Mouse (Mus musculus) midbrain, embryonic 10.5 days (tissue): ENCODE data around the gene Fam47e. TPM values are rescaled to one million over a fixed set of nuclear protein-coding genes. Genes with fewer than 3 reads are reported as not detected.
A peak's percentile ranks its signal among the peaks of the same experiment; 100 is the strongest.

Experiments used
- DNase-seq: peaks from one replicate; pipeline ENCODE4 v3.0.0-alpha.2; 2017; ENCODE audit warnings: low spot score
- H3K27ac ChIP-seq: fragments of 300-500 bp; sonication (generic); replicated peaks from 2 replicates; pipeline ENCODE4 v1.5.1; 2016; ENCODE audit warnings: mild to moderate bottlenecking
- H3K27me3 ChIP-seq: fragments of 300-500 bp; sonication (generic); 2 replicates; pipeline ENCODE4 v1.6.1; 2016; ENCODE audit warnings: low read depth, mild to moderate bottlenecking; ENCODE audit not compliant: poor library complexity, severe bottlenecking
- H3K36me3 ChIP-seq: fragments of 300-500 bp; sonication (generic); 2 replicates; pipeline ENCODE4 v1.6.1; 2016; ENCODE audit warnings: mild to moderate bottlenecking, moderate library complexity
- H3K4me1 ChIP-seq: fragments of 300-500 bp; sonication (generic); 2 replicates; pipeline ENCODE4 v1.6.1; 2016
- H3K4me3 ChIP-seq: fragments of 300-500 bp; sonication (generic); 2 replicates; pipeline ENCODE4 v1.5.1; 2016; ENCODE audit warnings: mild to moderate bottlenecking, moderate library complexity
- H3K9me3 ChIP-seq: fragments of 300-500 bp; sonication (generic); replicated peaks from 2 replicates; pipeline ENCODE4 v1.6.1; 2016; ENCODE audit warnings: mild to moderate bottlenecking
- WGBS: fragments of 180-500 bp; shearing (Covaris S2); methylation state at CpG from one replicate; pipeline ENCODE4 v1.1.7; 2016; 5-methylcytosine and 5-hydroxymethylcytosine counted together
- polyA plus RNA-seq: library from polyadenylated mRNA; unstranded; fragments of >200 nt; fragmentation: Nextera tagmentation; extraction: Ambion mirVana; gene quantifications from 2 replicates; pipeline ENCODE4 v1.2.1, GENCODE M21; 2016

The Fam47e gene
- polyA plus RNA-seq, 1 experiment from 2014 or later = not detected

DNA sequence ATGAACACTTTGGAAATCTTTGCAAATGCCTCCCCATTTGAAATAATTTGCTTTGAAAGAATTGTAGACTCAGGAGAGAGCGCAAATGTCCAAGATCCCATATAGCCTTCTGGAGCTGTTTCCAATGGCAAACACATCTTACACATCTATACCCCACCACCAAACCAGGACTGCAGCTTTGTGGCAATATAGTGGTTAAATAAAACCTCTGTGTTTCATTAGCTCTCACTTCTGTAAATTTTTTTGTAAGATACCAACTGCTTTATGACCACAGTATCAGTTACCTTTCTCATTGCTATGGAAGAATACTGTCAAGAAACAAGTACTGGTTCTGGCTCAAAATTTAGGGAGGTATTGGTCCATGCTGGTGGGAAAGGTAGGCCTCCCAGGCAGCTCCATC is 1.0 kb downstream of the Fam47e start:
- H3K4me1 ChIP-seq = no peaks in the 10 kb centered on the region
- WGBS = 97% methylated on average over 1 of the region's 1 CpGs
- H3K36me3 ChIP-seq = no peaks in the 10 kb centered on the region
- H3K9me3 ChIP-seq = no peaks in the 10 kb centered on the region
- H3K27ac ChIP-seq = no peak overlapping the region
- no peak for DNase-seq
- H3K27me3 ChIP-seq = no peaks in the 10 kb centered on the region
- no peak overlapping the region for H3K4me3 ChIP-seq

DNA sequence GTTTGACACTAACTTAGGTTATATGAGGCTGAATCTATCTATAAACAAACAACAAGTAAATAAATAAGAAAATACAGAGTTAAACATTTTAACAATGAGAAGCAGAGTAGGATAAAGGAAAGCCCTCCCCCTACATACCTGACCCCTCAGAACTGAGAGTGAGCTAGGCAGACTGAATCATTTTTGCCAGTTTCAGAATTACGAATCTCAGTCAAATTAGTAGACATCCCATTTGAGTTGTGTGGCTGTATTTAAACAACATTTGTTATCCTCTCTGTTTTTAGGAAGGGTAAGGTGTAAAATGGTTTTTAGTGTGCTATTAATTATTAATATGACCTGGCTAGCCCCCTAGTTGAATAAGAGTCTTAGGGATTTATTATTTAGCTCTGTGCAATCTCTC is 2.6 kb downstream of the Fam47e start:
- Histone ChIP-seq H3K4me1 (no peaks in the 10 kb centered on the region), H3K36me3 (no peaks in the 10 kb centered on the region), H3K9me3 (no peaks in the 10 kb centered on the region), H3K4me3 (no peak overlapping the region), H3K27ac (no peak overlapping the region), H3K27me3 (no peaks in the 10 kb centered on the region)
- 78% methylated on average over 1 of the region's 1 CpGs for WGBS
- DNase-seq = no peak

DNA sequence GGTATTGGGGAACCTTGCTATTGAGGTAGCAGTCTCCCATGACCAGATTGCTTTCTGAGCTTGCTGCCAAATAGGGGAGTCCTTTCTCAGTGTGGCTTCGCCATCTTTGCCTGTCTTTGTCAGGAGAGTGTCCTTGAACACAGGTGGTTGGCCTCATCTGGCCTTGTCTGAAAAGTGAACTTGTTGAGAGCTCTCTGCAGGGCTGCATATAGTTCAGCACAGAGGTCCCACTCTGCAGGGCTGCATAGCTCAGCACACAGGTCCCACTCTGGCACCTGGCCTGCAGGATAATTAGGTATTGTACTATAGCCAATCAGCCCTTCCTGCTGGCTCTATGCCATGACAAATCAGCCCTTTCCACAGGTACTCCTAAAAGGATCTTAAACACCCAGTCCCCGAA is 5.3 kb downstream of the Fam47e start:
- no peak for DNase-seq
- no peaks in the 10 kb centered on the region for H3K9me3 ChIP-seq
- H3K27ac ChIP-seq = no peak overlapping the region
- no peaks in the 10 kb centered on the region for H3K36me3 ChIP-seq
- H3K4me3 ChIP-seq = no peak overlapping the region
- WGBS = 82% methylated on average over 2 of the region's 2 CpGs
- no peaks in the 10 kb centered on the region for H3K4me1 ChIP-seq
- H3K27me3 ChIP-seq = no peaks in the 10 kb centered on the region

DNA sequence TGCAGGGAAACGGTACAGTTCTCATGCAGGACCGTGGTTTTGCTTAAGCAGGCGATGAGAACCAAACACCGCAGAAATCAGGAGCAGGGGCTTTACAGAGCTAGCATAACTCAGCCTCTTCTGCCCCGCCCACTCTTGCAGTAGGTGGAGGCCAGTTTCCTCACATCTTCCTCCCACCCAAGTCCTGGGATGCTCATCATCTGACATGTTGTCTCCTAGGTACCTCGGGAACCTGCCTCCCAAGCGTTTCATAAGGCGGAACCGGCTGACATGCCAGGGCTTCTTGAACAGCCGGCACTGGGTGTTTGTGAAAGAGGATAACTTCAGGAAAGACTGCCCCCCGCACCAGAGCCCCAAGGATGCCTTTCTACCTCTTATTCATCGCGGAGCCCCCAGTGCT is 7.1 kb downstream of the Fam47e start:
- Histone ChIP-seq H3K27me3 (no peaks in the 10 kb centered on the region), H3K4me1 (no peaks in the 10 kb centered on the region), H3K4me3 (no peak overlapping the region), H3K36me3 (no peaks in the 10 kb centered on the region), H3K27ac (no peak overlapping the region), H3K9me3 (no peaks in the 10 kb centered on the region)
- WGBS = 81% methylated on average over 13 of the region's 13 CpGs
- DNase-seq = no peak

DNA sequence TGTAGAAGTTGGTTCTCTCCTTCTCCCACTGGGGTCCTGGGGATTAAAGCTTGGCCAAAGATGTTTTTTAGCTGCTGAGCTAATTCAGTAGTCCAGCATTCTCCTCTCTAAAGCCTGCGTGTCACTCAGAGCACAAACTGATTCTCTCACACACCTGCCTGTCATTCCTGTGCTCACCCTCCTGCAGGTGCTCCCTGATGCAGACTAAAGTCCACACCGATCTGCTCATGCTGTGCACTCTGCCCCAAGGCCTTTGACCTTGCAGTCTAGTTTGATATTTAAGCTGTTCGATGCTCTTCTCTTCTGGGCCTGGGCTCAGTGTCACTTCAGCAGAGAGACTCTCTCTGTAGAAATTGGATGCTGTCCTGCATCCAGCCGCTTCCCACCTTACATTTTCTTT is 16.4 kb downstream of the Fam47e start:
- H3K27me3 ChIP-seq = no peaks in the 10 kb centered on the region
- 89% methylated on average over 4 of the region's 4 CpGs for WGBS
- no peaks in the 10 kb centered on the region for H3K36me3 ChIP-seq
- no peak for DNase-seq
- H3K4me3 ChIP-seq = no peak overlapping the region
- no peaks in the 10 kb centered on the region for H3K9me3 ChIP-seq
- H3K4me1 ChIP-seq = no peaks in the 10 kb centered on the region
- no peak overlapping the region for H3K27ac ChIP-seq

DNA sequence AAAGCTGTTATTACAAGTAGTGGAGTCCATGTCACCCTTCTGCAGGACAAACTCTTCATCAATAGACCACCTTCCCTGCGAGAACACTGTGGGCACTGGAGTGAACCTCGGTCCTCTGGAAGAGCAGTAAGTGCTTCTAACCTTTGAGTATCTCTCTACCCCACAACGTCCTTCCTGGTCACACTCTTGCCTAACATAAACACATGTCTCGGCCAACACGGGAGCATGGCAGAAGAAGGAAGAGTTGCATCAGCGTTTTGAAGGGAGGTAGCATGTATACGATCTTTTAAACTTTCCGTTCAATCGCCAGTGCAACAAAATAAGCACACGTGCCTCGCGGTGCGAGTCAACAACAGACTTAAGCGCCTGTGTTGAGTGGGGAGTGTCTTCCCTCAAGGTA is 24.7 kb downstream of the Fam47e start:
- no peak overlapping the region for H3K27ac ChIP-seq
- no peaks in the 10 kb centered on the region for H3K4me1 ChIP-seq
- no peaks in the 10 kb centered on the region for H3K27me3 ChIP-seq
- no peaks in the 10 kb centered on the region for H3K36me3 ChIP-seq
- WGBS = 89% methylated on average over 14 of the region's 14 CpGs
- no peaks in the 10 kb centered on the region for H3K9me3 ChIP-seq
- H3K4me3 ChIP-seq = no peak overlapping the region
- no peak for DNase-seq

DNA sequence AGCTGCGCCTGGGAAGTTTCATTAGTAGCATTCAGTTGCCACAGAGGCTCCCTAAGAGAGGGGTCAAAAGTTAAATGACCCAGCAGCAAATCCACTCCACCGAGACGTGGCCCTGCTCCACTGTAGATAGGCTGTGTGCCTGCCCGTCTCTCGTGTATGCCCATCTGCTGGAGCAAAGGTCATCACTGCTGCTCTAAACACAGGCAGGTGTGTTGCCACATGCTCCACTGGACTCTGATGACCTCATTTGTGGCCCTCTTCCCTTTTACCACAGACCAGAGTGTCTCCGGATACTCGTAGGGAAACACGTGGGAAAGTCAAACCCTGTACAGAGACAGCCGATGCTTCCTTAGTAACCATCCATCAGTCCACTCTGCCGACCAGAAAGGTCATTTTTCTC is 31.1 kb downstream of the Fam47e start:
- Histone ChIP-seq H3K27ac (no peak overlapping the region), H3K4me1 (no peaks in the 10 kb centered on the region; the same call in 1 of the 2 replicates), H3K27me3 (no peaks in the 10 kb centered on the region), H3K9me3 (no peaks in the 10 kb centered on the region), H3K36me3 (no peaks in the 10 kb centered on the region), H3K4me3 (no peak overlapping the region)
- 69% methylated on average over 10 of the region's 10 CpGs for WGBS
- DNase-seq = no peak

DNA sequence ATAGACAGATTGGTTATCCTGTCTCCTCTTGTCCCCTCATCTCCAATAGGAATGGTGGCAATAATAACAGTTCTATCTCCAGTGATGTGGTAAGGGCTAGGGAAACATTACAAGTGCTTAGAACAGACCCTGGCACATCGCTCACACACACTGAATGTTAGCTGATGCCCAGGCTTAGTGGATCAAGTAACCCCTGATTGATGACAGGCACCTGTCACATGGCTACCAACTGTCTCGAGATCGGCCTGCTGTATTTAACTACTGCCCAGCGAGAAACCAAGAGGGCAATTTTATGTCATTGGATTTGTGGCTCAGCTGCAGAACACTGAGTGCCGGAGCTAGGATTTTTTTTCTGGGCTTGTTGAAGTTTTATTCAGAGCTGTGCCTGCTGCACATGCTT is 40.2 kb downstream of the Fam47e start:
- Histone ChIP-seq H3K4me1 (no peaks in the 10 kb centered on the region), H3K27ac (no peak overlapping the region), H3K9me3 (no peaks in the 10 kb centered on the region), H3K4me3 (no peak overlapping the region), H3K36me3 (no peaks in the 10 kb centered on the region), H3K27me3 (no peaks in the 10 kb centered on the region)
- 88% methylated on average over 5 of the region's 5 CpGs for WGBS
- no peak for DNase-seq

DNA sequence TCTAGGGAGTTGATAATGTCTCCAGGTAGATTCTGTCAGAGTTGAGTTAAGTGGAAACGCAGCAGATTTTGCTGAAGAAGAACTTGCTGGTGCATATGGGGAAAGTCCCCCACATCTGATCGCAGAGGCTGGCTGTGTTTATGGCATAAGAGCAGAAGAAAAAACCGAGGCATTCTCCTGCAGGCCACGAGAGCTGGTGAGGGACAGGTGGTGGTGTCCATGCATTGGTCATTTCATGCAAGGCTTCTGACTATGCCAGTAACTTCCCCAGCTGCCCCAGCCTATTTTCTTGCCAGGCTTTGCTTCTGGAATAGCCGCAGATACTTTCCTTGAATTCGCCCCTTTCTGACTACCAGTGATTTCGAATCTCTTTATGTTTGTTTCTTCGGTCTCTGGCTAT is 42.0 kb downstream of the Fam47e start:
- H3K9me3 ChIP-seq = no peaks in the 10 kb centered on the region
- H3K4me1 ChIP-seq = no peaks in the 10 kb centered on the region
- no peaks in the 10 kb centered on the region for H3K36me3 ChIP-seq
- WGBS = 92% methylated on average over 8 of the region's 8 CpGs
- H3K27me3 ChIP-seq = peaks cover 8% of the 10 kb centered on the region
- H3K4me3 ChIP-seq = no peak overlapping the region
- no peak overlapping the region for H3K27ac ChIP-seq
- DNase-seq = no peak

DNA sequence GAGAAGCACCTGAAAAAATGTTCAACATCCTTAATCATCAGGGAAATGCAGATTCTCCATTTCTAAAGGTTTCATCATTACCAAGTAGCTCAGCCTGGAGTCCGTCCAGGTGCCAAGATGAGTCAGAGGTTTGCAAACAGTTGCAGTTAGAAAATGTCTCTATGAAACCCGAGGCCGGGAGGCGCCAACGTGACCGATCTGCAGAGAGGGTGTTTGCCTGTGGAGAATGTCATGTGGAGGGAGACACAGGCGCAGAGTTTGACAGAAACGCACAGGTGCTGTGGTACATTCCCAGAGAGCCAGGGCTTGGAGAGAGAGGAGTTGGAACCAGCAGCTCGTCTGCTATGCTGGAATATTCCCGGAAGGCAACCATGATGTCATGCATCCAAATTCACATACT is 44.2 kb downstream of the Fam47e start:
- Histone ChIP-seq H3K9me3 (no peaks in the 10 kb centered on the region), H3K4me3 (no peak overlapping the region), H3K36me3 (no peaks in the 10 kb centered on the region), H3K27me3 (peaks cover 24% of the 10 kb centered on the region), H3K27ac (no peak overlapping the region), H3K4me1 (peaks cover 16% of the 10 kb centered on the region)
- DNase-seq = no peak
- 80% methylated on average over 10 of the region's 10 CpGs for WGBS

DNA sequence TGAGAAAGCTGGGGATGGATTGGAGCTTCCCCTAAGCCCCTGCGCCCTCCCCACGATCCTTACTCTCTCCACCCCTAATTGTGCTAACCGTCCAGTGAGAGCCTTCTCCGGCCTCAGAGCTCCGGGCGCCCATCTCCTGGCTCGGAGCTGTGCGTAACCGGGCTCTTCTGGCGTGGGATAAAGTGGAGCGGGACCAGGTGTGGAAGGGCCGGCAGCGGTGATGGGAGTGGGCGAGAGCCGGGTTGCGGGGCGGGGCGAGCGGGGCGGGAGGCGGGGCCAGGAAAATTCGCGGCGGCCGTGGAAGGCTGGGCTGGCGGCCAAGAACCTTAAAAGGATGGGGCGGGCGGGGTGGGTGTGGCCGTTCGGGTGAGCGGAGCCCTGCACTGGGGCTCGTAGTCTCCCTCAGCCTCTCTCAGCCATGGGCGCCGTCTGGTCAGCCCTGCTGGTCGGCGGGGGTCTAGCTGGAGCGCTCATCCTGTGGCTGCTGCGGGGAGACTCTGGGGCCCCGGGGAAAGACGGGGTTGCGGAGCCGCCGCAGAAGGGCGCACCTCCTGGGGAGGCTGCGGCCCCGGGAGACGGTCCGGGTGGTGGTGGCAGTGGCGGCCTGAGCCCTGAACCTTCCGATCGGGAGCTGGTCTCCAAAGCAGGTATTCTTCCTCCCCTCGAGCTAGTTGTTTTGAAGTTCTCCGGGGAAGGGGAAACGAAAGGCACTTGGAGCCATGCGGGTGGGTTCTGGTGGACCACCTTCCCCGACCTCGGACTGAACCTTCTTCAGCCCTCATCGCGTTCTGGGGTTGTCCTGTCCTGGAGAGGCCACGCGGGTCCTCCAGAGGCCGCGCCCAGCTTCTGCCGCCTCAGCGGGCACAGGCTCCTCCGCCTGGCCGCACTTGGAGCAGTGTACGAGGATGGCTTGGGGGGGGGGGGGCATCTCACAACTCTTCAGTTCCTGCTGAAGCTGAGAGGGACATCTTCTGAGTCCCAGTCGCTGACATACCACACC is 48.1 kb downstream of the Fam47e start, which contains the start of gene Stbd1:
Gene Stbd1, plus strand, starts transcription at position 351 of the 1,000 bp plus-strand sequence.
- WGBS = under 1% methylated on average over 69 of the region's 69 CpGs
- Histone ChIP-seq H3K4me1 (peaks cover 16% of the 10 kb centered on the region), H3K36me3 (no peaks in the 10 kb centered on the region), H3K9me3 (no peaks in the 10 kb centered on the region), H3K27me3 (peaks cover 41% of the 10 kb centered on the region), H3K27ac (peak within 1 kb of the TSS; percentile 80), H3K4me3 (peak within 1 kb of the TSS; percentile 63)
- DNase-seq = peak; percentile 85

DNA sequence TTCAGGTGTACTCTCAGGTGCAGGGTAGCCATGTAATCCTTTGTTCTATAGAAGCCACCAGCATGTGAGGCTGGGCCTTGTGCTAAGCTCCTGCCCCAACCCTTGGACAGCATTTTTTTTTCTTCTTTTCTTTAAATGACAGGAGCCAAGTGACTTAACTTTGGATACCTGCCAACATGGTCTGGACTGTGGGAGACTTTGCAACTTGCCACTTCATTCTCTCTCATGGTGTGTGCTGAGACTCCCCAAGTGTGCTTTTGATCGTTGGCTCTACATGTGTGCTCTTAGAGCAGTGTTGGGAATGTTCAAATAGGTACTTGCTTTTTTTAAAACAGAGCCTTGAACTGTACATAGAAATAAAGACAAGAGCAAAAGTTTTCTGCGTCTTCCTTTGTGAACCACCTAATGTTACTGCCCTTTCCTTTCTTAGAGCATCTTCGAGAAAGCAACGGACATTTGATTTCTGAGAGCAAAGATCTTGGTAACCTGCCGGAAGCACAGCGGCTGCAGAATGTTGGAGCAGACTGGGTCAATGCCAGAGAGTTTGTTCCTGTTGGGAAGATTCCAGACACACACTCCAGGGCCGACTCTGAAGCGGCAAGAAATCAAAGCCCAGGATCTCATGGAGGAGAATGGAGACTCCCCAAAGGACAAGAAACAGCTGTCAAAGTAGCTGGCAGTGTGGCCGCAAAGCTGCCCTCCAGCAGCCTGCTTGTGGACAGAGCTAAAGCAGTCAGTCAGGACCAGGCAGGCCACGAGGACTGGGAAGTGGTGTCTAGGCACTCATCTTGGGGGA is 49.8 kb downstream of the Fam47e start:
- peaks cover 41% of the 10 kb centered on the region for H3K27me3 ChIP-seq
- H3K9me3 ChIP-seq = no peaks in the 10 kb centered on the region
- no peak overlapping the region for H3K4me3 ChIP-seq
- 85% methylated on average over 10 of the region's 10 CpGs for WGBS
- H3K4me1 ChIP-seq = peaks cover 16% of the 10 kb centered on the region
- H3K27ac ChIP-seq = no peak overlapping the region
- no peaks in the 10 kb centered on the region for H3K36me3 ChIP-seq
- DNase-seq = no peak
